Mouse (Mus musculus): ENCODE measurements at regions not wholly inside any gene's neighbourhood (a gene's known extent, or its start where the extent isn't known, plus 50 kb on each side); places are given as distances from the start of the nearest gene placed in this dataset.

- 54% methylated on average over 7 of the region's 7 CpGs for WGBS
These were observed 463.8 kb upstream of the Zmiz1 start for GRCm38 (mm10) chr14:24995226-24995625.

DNA sequence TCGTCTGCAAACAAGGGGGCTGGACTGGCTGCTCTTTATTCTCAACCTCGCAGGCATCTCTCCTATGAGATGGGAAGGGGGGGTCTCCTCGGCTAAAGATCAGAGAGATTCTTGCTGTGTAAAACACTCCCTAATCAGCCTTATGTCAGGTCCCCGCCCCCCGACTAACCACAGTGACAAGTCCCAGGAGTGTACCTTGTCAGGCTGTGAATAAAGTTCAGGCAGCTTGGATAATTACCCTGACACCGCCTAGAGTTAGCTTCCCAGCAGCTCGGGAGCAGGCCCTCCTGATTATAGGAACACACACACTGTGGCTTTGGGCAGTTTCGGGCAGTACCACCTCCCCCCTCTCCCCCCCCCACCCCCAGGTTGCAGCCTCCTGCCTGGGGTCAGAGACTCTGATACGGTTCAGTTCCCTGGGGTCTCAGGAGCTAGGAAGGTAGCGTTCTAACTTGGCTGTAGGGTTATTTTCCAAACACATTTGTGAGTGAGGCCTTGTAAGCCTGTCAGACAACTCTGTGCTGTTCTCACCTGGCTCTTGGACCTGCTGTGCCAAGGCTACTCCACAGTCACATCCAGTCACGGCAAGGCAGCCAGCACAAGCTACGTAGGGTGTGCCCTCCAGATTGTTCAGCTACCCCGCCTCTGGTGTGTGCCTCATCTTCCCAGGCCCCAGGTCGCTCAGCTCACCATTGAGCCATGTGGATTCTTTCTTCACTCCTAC lies 461.0 kb upstream of the Zmiz1 start:
- Histone ChIP-seq H3K4me2 (ENCODE audit: low read depth) (no peak overlapping the region), H3K27ac (ENCODE audit: low read depth, low read length) (peak overlapping the region; percentile 20; the same call in 1 of the 2 replicates), H3K4me3 (ENCODE audit: low read depth, low read length) (no peak overlapping the region), H3K9me3 (ENCODE audit: control insufficient read depth, low read length) (no peaks in the 10 kb centered on the region), H3K27me3 (ENCODE audit: control insufficient read depth, insufficient read depth, low read length) (no peaks in the 10 kb centered on the region), H3K4me1 (ENCODE audit: control insufficient read depth, insufficient read depth, low read length) (peaks cover 21% of the 10 kb centered on the region), H3K36me3 (ENCODE audit: control insufficient read depth, insufficient read depth, low read length) (no peaks in the 10 kb centered on the region), H3K9ac (ENCODE audit: low read length) (no peak overlapping the region)
- ATAC-seq (ENCODE audit: insufficient read depth, low FRiP score, low TSS enrichment) (no peak), DNase-seq (ENCODE audit: low spot score) (peak; percentile 41)
- WGBS = 29% methylated on average over 13 of the region's 14 CpGs

More at GRCm38 (mm10) chr14:24995226-24995625, 463.8 kb upstream of the Zmiz1 start:
- ATAC-seq (ENCODE audit: insufficient read depth, low FRiP score, low TSS enrichment) (no peak), DNase-seq (ENCODE audit: low spot score) (no peak)
- H3K4me2 ChIP-seq (ENCODE audit: low read depth) = no peak overlapping the region
- H3K9ac ChIP-seq (ENCODE audit: low read length) = no peak overlapping the region; the same call in 1 of the 2 replicates
- peaks cover 21% of the 10 kb centered on the region for H3K4me1 ChIP-seq (ENCODE audit: control insufficient read depth, insufficient read depth, low read length)
- no peaks in the 10 kb centered on the region for H3K36me3 ChIP-seq (ENCODE audit: control insufficient read depth, insufficient read depth, low read length)
- no peak overlapping the region for H3K27ac ChIP-seq (ENCODE audit: low read depth, low read length)
- H3K4me3 ChIP-seq (ENCODE audit: low read depth, low read length) = no peak overlapping the region
- no peaks in the 10 kb centered on the region for H3K27me3 ChIP-seq (ENCODE audit: control insufficient read depth, insufficient read depth, low read length)
- peaks cover 4% of the 10 kb centered on the region; the same call in 1 of the 2 replicates for H3K9me3 ChIP-seq (ENCODE audit: control insufficient read depth, low read length)

DNA sequence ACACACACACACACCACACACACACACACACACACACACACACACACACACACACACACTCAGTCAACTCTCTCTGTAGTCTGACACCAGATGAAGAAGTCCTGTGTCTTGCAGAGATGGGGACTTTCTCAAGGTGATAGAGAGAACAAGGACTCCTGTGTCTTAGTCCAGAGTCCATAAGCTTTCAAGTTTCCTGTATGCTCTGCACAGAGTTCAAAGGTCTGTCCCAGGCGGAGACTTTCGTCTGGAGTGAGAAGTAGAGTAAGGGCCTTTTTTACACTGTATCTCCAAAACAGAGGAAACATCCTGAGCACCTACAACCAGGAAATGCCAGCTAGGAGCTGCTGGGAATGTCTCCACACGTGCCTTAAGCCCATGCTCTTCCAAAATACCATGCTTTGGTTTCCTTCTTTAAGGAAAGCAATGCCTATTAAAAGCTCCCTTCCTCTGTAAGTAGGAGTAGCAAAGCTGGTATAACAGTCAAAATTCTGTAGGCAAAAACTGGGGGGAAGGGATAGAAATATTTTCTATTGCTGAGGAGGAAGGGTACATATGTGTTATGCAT lies 459.9 kb upstream of the Zmiz1 start:
- Histone ChIP-seq H3K36me3 (ENCODE audit: control insufficient read depth, insufficient read depth, low read length) (no peaks in the 10 kb centered on the region), H3K4me2 (ENCODE audit: low read depth) (no peak overlapping the region), H3K9ac (ENCODE audit: low read length) (no peak overlapping the region), H3K9me3 (ENCODE audit: control insufficient read depth, low read length) (no peaks in the 10 kb centered on the region), H3K27ac (ENCODE audit: low read depth, low read length) (no peak overlapping the region), H3K4me1 (ENCODE audit: control insufficient read depth, insufficient read depth, low read length) (peaks cover 14% of the 10 kb centered on the region), H3K27me3 (ENCODE audit: control insufficient read depth, insufficient read depth, low read length) (no peaks in the 10 kb centered on the region), H3K4me3 (ENCODE audit: low read depth, low read length) (no peak overlapping the region)
- ATAC-seq (ENCODE audit: insufficient read depth, low FRiP score, low TSS enrichment) (no peak), DNase-seq (ENCODE audit: low spot score) (no peak)
- WGBS = 39% methylated on average over 3 of the region's 3 CpGs

DNA sequence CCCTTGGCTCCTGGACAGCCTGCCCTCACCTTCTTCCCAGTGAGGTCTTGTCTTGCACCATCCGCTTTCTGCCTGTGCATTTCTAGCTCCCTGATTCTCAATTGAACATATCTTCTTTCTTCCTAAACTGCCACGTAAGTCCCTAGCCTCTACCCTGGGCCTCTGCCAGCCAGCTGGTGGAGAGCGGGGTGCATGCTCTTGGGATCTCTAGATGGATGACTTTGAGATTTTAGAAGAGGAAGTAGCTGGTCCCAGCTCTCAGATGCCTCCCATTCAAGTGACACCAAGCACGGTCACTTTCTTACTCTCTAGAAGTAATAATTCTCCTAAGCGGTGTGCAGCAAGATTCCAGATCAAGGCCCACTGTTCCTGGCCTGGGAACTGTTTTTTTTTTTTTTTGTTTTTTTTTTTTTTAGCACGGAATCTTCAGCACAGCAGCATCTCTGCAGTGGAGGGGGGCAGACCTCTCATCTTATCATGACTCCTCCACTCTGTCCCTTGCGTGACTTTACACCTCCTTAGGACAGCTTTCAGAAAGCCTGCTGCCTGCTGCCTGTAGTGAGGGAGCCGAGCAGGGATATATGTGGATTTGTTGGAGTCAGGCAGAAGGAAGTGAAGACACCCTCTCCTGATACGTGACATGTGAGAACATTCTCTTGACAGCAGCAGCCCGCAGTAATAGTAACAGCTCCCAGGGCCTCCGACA lies 453.6 kb upstream of the Zmiz1 start:
- H3K4me1 ChIP-seq (ENCODE audit: control insufficient read depth, insufficient read depth, low read length) = no peaks in the 10 kb centered on the region
- ATAC-seq (ENCODE audit: insufficient read depth, low FRiP score, low TSS enrichment) (no peak), DNase-seq (ENCODE audit: low spot score) (no peak)
- WGBS = 80% methylated on average over 11 of the region's 11 CpGs
- H3K9me3 ChIP-seq (ENCODE audit: control insufficient read depth, low read length) = no peaks in the 10 kb centered on the region
- no peak overlapping the region for H3K9ac ChIP-seq (ENCODE audit: low read length)
- no peak overlapping the region for H3K4me3 ChIP-seq (ENCODE audit: low read depth, low read length)
- H3K4me2 ChIP-seq (ENCODE audit: low read depth) = no peak overlapping the region
- no peaks in the 10 kb centered on the region for H3K36me3 ChIP-seq (ENCODE audit: control insufficient read depth, insufficient read depth, low read length)
- no peak overlapping the region for H3K27ac ChIP-seq (ENCODE audit: low read depth, low read length)
- no peaks in the 10 kb centered on the region for H3K27me3 ChIP-seq (ENCODE audit: control insufficient read depth, insufficient read depth, low read length)

- Histone ChIP-seq H3K27me3 (ENCODE audit: control insufficient read depth, insufficient read depth, low read length) (no peaks in the 10 kb centered on the region), H3K36me3 (ENCODE audit: control insufficient read depth, insufficient read depth, low read length) (no peaks in the 10 kb centered on the region), H3K9ac (ENCODE audit: low read length) (no peak overlapping the region), H3K27ac (ENCODE audit: low read depth, low read length) (no peak overlapping the region), H3K4me2 (ENCODE audit: low read depth) (no peak overlapping the region), H3K9me3 (ENCODE audit: control insufficient read depth, low read length) (no peaks in the 10 kb centered on the region), H3K4me1 (ENCODE audit: control insufficient read depth, insufficient read depth, low read length) (peaks cover 15% of the 10 kb centered on the region), H3K4me3 (ENCODE audit: low read depth, low read length) (no peak overlapping the region)
- ATAC-seq (ENCODE audit: insufficient read depth, low FRiP score, low TSS enrichment) = no peak
- DNase-seq (ENCODE audit: low spot score) = no peak
- WGBS = 69% methylated on average over 3 of the region's 3 CpGs
These were observed 447.1 kb upstream of the Zmiz1 start for GRCm38 (mm10) chr14:25011926-25012325.

DNA sequence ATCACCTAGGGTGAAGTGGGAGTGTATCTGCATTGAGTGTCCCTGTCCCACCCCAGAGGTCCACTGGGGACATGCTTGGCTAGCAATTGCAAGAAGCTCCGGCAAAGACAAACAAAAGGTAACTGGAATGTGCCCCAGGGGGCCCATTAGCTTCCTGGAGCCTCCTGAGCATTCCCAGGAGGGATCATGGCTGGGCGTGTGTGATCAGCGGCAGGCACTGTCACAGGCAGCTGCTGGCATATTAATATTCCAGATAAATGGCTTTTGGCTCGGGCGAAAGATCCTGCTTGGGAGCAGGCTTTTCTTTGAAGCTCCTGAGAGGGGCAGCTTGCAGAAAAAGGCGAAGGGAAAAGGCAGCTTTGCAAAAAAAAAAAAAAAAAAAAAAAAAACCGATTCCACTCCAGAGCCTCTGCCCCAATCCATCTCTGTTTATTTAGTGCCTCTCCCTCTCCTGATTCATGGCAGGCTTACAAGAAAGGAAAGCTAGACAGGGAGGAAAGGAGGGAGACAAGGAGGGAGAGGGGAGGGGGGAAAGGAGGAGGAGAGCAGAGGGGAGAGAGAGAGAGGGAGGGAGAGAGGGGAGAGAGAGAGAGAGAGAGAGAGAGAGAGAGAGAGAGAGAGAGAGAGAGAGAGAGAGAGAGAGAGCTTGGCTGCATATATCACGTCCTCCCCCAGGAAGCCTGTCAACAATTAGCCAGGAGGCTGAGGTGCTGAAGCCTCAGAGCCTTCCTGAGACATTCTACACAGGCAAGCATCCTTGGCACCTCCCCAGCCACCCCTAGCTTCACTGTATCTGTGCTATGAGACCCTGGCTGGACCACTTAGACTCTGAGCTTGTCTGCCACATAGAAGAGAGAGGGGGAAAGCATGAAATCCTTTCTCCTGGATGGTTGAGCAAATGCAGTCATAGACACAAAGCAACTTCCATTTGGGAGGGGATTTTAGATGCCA lies 443.4 kb upstream of the Zmiz1 start:
- WGBS = 0% methylated on average over 8 of the region's 8 CpGs
- H3K4me3 ChIP-seq (ENCODE audit: low read depth, low read length) = no peak overlapping the region
- ATAC-seq (ENCODE audit: insufficient read depth, low FRiP score, low TSS enrichment) = peak; percentile 41
- H3K27ac ChIP-seq (ENCODE audit: low read depth, low read length) = peak overlapping the region; percentile 82
- no peaks in the 10 kb centered on the region for H3K27me3 ChIP-seq (ENCODE audit: control insufficient read depth, insufficient read depth, low read length)
- no peaks in the 10 kb centered on the region for H3K9me3 ChIP-seq (ENCODE audit: control insufficient read depth, low read length)
- peak; percentile 82 for DNase-seq (ENCODE audit: low spot score)
- peak overlapping the region; percentile 24 for H3K4me2 ChIP-seq (ENCODE audit: low read depth)
- no peaks in the 10 kb centered on the region for H3K36me3 ChIP-seq (ENCODE audit: control insufficient read depth, insufficient read depth, low read length)
- peak overlapping the region; percentile 52 for H3K9ac ChIP-seq (ENCODE audit: low read length)
- peaks cover 15% of the 10 kb centered on the region for H3K4me1 ChIP-seq (ENCODE audit: control insufficient read depth, insufficient read depth, low read length)

- H3K9me3 ChIP-seq (ENCODE audit: control insufficient read depth, low read length) = no peaks in the 10 kb centered on the region
- no peak overlapping the region for H3K27ac ChIP-seq (ENCODE audit: low read depth, low read length)
- DNase-seq (ENCODE audit: low spot score) (no peak), ATAC-seq (ENCODE audit: insufficient read depth, low FRiP score, low TSS enrichment) (no peak)
- H3K4me3 ChIP-seq (ENCODE audit: low read depth, low read length) = no peak overlapping the region
- no peaks in the 10 kb centered on the region for H3K36me3 ChIP-seq (ENCODE audit: control insufficient read depth, insufficient read depth, low read length)
- H3K9ac ChIP-seq (ENCODE audit: low read length) = no peak overlapping the region
- 70% methylated on average over 5 of the region's 5 CpGs for WGBS
- H3K4me1 ChIP-seq (ENCODE audit: control insufficient read depth, insufficient read depth, low read length) = peaks cover 15% of the 10 kb centered on the region
- no peaks in the 10 kb centered on the region for H3K27me3 ChIP-seq (ENCODE audit: control insufficient read depth, insufficient read depth, low read length)
- H3K4me2 ChIP-seq (ENCODE audit: low read depth) = no peak overlapping the region
These were observed 441.1 kb upstream of the Zmiz1 start for GRCm38 (mm10) chr14:25017860-25018259.

GRCm38 (mm10) chr14:25019306-25019905 lies 439.6 kb upstream of the Zmiz1 start:
- WGBS = 71% methylated on average over 4 of the region's 4 CpGs

More at GRCm38 (mm10) chr14:25019306-25019905, 439.6 kb upstream of the Zmiz1 start:
- H3K4me3 ChIP-seq (ENCODE audit: low read depth, low read length) = no peak overlapping the region
- H3K4me2 ChIP-seq (ENCODE audit: low read depth) = no peak overlapping the region
- no peak overlapping the region for H3K27ac ChIP-seq (ENCODE audit: low read depth, low read length)
- H3K4me1 ChIP-seq (ENCODE audit: control insufficient read depth, insufficient read depth, low read length) = peaks cover 15% of the 10 kb centered on the region
- no peaks in the 10 kb centered on the region for H3K36me3 ChIP-seq (ENCODE audit: control insufficient read depth, insufficient read depth, low read length)
- DNase-seq (ENCODE audit: low spot score) = no peak
- ATAC-seq (ENCODE audit: insufficient read depth, low FRiP score, low TSS enrichment) = no peak
- no peaks in the 10 kb centered on the region for H3K9me3 ChIP-seq (ENCODE audit: control insufficient read depth, low read length)
- H3K27me3 ChIP-seq (ENCODE audit: control insufficient read depth, insufficient read depth, low read length) = no peaks in the 10 kb centered on the region
- no peak overlapping the region for H3K9ac ChIP-seq (ENCODE audit: low read length)

All from neural tube, embryonic 11.5 days (tissue).